Mouse (Mus musculus) cortical plate, adult 2 months (tissue): ENCODE measurements around the gene Atxn10. TPM values are rescaled to one million over a fixed set of nuclear protein-coding genes. Genes with fewer than 3 reads are reported as not detected.

Experiments
- H3K27ac ChIP-seq: fragments of 200-500 bp; 2 replicates; pipeline ENCODE4 v1.5.1; 2012; ENCODE audit warnings: low read length, control low read depth, inconsistent platforms; ENCODE audit not compliant: insufficient read depth
- H3K4me1 ChIP-seq: fragments of 200-500 bp; 2 replicates; pipeline ENCODE4 v1.6.1; 2011; ENCODE audit warnings: low read length; ENCODE audit not compliant: control insufficient read depth, insufficient read depth
- H3K4me3 ChIP-seq: fragments of 200-500 bp; 2 replicates; pipeline ENCODE4 v1.5.1; 2011; ENCODE audit warnings: mild to moderate bottlenecking, low read length, control low read depth; ENCODE audit not compliant: insufficient read depth
- CTCF ChIP-seq: fragments of 200-500 bp; IDR thresholded peaks from 2 replicates; pipeline ENCODE4 v1.5.1; 2011; ENCODE audit warnings: mild to moderate bottlenecking, control low read depth, low read length; ENCODE audit not compliant: insufficient read depth; ENCODE audit errors: extremely low read depth
- POLR2A ChIP-seq: fragments of 200-500 bp; IDR thresholded peaks from 2 replicates; pipeline ENCODE4 v1.6.1; 2011; ENCODE audit warnings: mild to moderate bottlenecking, low read length, control low read depth; ENCODE audit not compliant: insufficient read depth; ENCODE audit errors: extremely low read depth
- polyA plus RNA-seq: library from polyadenylated mRNA; depleted of rRNA; stranded (reverse); fragments of >200 nt; gene quantifications from 2 replicates; pipeline ENCODE4 v1.2.3, GENCODE M21; 2012; rRNA removed

Atxn10 gene
- polyA plus RNA-seq, 1 experiment: 221 TPM

DNA sequence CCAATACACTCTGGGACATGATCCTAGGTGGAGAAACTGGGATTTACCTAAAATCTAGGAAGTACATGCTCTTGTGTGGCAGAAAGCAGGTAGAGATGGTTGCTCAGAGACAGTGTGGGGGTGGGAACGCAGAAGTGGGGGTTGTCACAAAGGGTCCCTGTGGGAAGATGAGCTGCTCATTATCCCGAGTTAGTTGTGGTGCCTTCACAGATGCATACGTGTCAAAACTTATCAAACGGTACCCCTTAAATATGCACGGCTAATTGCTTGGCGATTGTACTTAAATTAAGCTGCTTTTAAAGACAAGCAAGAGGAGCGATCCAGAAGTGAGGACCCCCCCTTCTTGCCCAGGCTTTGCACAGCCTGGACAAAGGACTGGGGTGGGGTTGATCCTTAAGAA is 153.7 kb downstream of the Atxn10 start:
- TF ChIP-seq POLR2A (no peak), CTCF (no peak)
- Histone ChIP-seq H3K27ac (no peak overlapping the region), H3K4me3 (no peak overlapping the region), H3K4me1 (peaks cover 7% of the 10 kb centered on the region)

- no peak overlapping the region for H3K27ac ChIP-seq
- H3K4me1 ChIP-seq: peaks cover 7% of the 10 kb centered on the region
- no peak overlapping the region for H3K4me3 ChIP-seq
- TF ChIP-seq CTCF (no peak), POLR2A (no peak)
These were observed 158.1 kb downstream of the Atxn10 start for GRCm38 (mm10) chr15:85494163-85494621.

- Histone ChIP-seq H3K4me1 (peaks cover 7% of the 10 kb centered on the region), H3K4me3 (no peak overlapping the region), H3K27ac (no peak overlapping the region)
- TF ChIP-seq CTCF: no peak
- no peak for TF ChIP-seq POLR2A
These were observed 161.5 kb downstream of the Atxn10 start for GRCm38 (mm10) chr15:85497548-85497947.

GRCm38 (mm10) chr15:85497981-85498475 is 162.0 kb downstream of the Atxn10 start:
- H3K4me1 ChIP-seq: peaks cover 7% of the 10 kb centered on the region
- H3K4me3 ChIP-seq: no peak overlapping the region
- TF ChIP-seq CTCF (no peak), POLR2A (no peak)
- no peak overlapping the region for H3K27ac ChIP-seq

DNA sequence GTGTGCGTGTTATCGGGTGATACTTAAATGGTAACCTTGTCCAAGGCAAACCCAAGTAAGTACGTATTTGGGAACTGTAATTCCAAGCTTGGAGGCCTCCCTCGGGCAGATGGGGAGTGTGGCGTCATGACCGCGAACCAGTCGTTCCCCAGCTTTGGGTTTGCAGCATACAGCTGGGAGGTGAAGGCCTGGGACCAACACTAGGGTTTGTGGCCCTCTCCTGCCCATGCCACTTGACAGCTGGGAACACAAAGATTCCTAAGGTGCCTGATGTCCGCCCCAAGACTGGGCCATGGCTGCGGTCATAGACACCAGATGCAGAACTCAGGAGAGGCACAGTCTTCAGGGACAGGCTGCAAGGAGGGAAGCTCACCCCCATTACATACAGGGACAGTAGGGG is 164.2 kb downstream of the Atxn10 start:
- Histone ChIP-seq H3K4me3 (no peak overlapping the region), H3K27ac (no peak overlapping the region), H3K4me1 (no peaks in the 10 kb centered on the region)
- no peak for TF ChIP-seq POLR2A
- TF ChIP-seq CTCF: no peak

DNA sequence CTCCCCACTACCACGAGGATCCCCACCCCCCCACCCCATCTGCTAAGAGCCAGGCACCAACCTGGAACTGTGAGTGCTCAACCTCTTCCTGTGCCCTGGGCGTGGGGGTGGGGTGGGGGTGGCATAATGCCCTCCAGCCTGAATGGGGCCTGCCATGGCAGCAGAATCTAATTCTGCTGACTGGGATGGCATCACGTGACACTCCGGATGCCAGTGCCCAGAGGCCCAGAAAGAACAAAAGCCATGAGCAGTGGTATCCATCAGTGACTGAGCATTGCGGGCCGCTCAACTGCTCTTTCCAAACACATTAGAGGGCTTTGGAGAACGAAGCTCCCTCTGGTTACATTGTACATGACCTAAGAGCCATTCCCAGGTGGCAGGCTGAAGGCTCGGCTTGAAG is 167.1 kb downstream of the Atxn10 start, which contains the start of gene 7530416G11Rik:
TSS of gene 7530416G11Rik (minus strand) at position 101 of the 400 bp plus-strand sequence.
- Histone ChIP-seq H3K4me1 (no peaks in the 10 kb centered on the region), H3K4me3 (no peak within 1 kb of the TSS), H3K27ac (no peak within 1 kb of the TSS)
- TF ChIP-seq POLR2A (no peak), CTCF (no peak)

DNA sequence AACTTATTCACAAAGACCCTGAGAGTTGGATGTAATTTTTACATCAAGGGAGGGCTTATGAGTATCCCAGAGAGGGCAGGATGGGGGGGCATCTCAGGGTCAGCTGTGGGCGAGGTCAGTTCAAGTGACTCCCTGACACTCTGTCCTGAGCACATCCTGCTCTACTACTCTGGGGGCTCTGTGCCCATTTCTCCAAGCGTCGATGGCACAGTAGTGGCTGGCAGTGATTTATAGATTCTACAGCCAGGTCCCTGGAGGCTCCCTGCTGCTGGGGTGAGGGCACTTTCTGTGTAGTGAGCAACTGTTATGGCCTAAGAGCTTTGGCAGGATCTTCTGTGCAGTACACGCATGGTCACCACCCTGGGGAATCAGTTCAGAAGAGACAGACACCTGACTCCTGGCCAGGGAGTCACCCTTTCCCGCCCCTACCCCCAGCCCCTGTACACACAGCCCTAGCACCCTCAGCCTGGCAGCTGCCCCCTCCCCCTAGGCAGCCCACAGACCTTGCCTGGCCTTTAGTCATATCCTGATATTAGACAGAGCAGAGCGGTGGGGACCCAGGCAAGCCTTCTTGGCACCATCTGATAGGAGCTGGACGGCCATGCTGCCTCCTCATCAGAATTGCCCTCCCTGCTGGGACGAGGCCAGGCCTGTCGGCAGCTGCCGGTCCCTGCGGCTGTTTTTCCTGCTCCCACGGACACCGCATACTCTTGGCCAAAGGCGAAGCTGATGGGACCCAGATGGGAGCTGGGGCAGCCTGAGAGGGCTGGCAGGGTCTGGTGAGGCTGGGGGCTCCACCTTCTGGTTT is 169.3 kb downstream of the Atxn10 start:
- Histone ChIP-seq H3K4me1 (no peaks in the 10 kb centered on the region), H3K27ac (no peak overlapping the region), H3K4me3 (no peak overlapping the region)
- TF ChIP-seq CTCF (no peak), POLR2A (no peak)

DNA sequence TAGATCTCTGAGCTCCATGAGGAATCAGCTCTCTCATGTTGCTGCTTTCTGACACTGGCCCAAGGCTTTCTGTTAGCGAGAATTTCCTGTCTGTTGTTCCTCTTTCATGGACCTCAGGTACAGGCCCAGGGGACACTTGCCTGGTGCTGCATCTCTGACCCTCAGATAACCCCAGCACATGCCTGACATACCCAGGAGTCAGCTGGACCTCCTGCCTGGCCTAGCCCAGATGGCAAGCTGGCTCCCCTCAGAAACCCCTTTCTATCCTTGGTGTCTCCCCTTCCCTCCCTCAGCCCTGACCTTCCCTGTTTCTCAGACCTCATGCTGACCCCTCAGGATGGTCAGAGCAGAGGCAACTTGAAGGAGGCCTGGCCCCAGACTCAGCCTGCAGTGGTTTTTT is 170.6 kb downstream of the Atxn10 start:
- Histone ChIP-seq H3K4me1 (no peaks in the 10 kb centered on the region), H3K27ac (no peak overlapping the region), H3K4me3 (no peak overlapping the region)
- TF ChIP-seq CTCF (no peak), POLR2A (no peak)

DNA sequence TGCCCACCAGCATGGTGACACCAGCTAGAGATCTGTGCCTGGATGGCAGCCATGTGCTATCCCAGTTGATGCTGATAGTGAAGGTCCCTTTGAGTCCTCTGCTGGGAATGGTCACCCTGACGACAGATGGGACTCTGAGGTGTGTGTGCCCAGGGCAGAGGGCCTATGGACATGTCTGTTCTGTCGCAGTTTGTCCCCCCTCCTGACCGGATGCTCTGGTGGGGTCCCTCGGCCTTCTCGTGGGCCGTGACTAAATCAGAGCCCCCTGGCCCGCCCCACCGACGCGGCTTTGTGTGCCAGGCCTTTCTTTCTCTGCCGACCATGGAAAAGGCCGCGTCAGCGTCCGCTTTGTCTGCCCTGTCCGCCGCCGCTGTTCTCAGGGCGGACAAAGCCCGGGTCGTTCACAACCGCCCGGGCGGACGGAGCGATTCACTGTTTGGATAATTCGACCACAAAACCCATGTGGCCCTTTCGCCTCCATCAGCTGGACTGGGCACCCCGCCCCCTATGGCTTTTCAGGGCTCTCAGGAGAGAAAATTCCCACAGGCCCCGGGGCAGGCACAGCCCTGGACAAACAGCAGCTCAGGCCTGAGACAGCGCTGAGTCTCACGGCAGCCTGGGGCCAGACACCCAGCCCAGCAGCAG is 171.4 kb downstream of the Atxn10 start:
- H3K4me1 ChIP-seq: no peaks in the 10 kb centered on the region
- no peak overlapping the region for H3K27ac ChIP-seq
- H3K4me3 ChIP-seq: no peak overlapping the region
- no peak for TF ChIP-seq POLR2A
- no peak for TF ChIP-seq CTCF

Other genes starting within 250 kb of the Atxn10 start
- gene Smc1b, start 204.3 kb upstream of the Atxn10 start, polyA plus RNA-seq: 0.02 and 0.06 TPM in 2 replicates
- 0.29 TPM in 1 of 2 replicates, not detected in the other for gene Ribc2, start 204.2 kb upstream of the Atxn10 start, polyA plus RNA-seq
- gene Fbln1, start 130.3 kb upstream of the Atxn10 start, polyA plus RNA-seq: 8.7 and 10.9 TPM in 2 replicates
- not detected in 2 replicates for gene 7530416G11Rik, start 167.0 kb downstream of the Atxn10 start, polyA plus RNA-seq
- gene Wnt7b, start 246.2 kb downstream of the Atxn10 start, polyA plus RNA-seq: 21.7 and 22.7 TPM in 2 replicates